Mouse (Mus musculus): ENCODE results near the gene Psmc1. TPM values are rescaled to one million over a fixed set of nuclear protein-coding genes. Genes with fewer than 3 reads are reported as not detected.

Gene Psmc1
- polyA plus RNA-seq, 1 experiment from 2014 or later: 404 TPM

- DNase-seq (ENCODE audit: low spot score): no peak
- no peak overlapping the region for H3K27ac ChIP-seq (ENCODE audit: low read depth, low read length)
- no peaks in the 10 kb centered on the region for H3K9me3 ChIP-seq (ENCODE audit: control insufficient read depth, low read length)
- WGBS: 85% methylated on average over 8 of the region's 8 CpGs
- H3K4me2 ChIP-seq (ENCODE audit: low read depth, low read length, severe bottlenecking): no peak overlapping the region
- H3K4me3 ChIP-seq (ENCODE audit: low read depth, low read length): no peak overlapping the region
- ATAC-seq (replicated peaks; ENCODE audit: low FRiP score): no peak
- 0 out of 2 replicates have a peak, but pooled peaks cover 3% of the 10 kb centered on the region for H3K4me1 ChIP-seq (replicated peaks; ENCODE audit: control insufficient read depth, insufficient read depth, low read length)
- no peaks in the 10 kb centered on the region for H3K27me3 ChIP-seq (ENCODE audit: control insufficient read depth, insufficient read depth, low read length)
- no peaks in the 10 kb centered on the region for H3K36me3 ChIP-seq (ENCODE audit: control insufficient read depth, insufficient read depth, low read length)
- no peak overlapping the region for H3K9ac ChIP-seq (ENCODE audit: low read length)
Measured at GRCm38 (mm10) chr12:100079636-100080286, 30.2 kb upstream of the Psmc1 start.

DNA sequence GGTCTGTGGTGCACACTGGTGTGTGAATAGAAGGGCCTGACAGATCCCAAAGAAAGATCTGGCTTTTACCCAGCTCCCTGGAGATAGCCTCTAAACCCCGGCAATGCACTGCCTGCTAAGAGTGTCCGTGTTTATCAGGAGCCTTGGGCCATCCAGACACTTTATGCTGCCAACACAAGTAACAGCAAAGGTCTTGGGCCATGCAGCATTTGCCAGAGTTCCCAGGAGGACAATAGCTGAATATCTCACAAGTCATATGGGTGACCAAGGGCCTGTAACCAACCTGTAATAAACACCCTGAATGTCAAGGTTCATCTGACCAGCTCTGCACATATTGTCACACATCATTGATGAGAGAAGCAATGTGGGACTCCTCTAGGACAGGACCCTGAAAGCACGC lies 21.9 kb upstream of the Psmc1 start:
- Histone ChIP-seq H3K36me3 (ENCODE audit: control insufficient read depth, insufficient read depth, low read length) (no peaks in the 10 kb centered on the region), H3K4me3 (ENCODE audit: low read depth, low read length) (no peak overlapping the region), H3K9me3 (ENCODE audit: control insufficient read depth, low read length) (no peaks in the 10 kb centered on the region), H3K9ac (ENCODE audit: low read length) (no peak overlapping the region), H3K4me1 (replicated peaks; ENCODE audit: control insufficient read depth, insufficient read depth, low read length) (0 out of 2 replicates have a peak, but pooled peaks cover 3% of the 10 kb centered on the region), H3K4me2 (ENCODE audit: low read depth, low read length, severe bottlenecking) (no peak overlapping the region), H3K27ac (ENCODE audit: low read depth, low read length) (no peak overlapping the region), H3K27me3 (ENCODE audit: control insufficient read depth, insufficient read depth, low read length) (no peaks in the 10 kb centered on the region)
- DNase-seq (ENCODE audit: low spot score): no peak
- 86% methylated on average over 3 of the region's 3 CpGs for WGBS
- no peak for ATAC-seq (replicated peaks; ENCODE audit: low FRiP score)

GRCm38 (mm10) chr12:100089265-100089664 lies 20.7 kb upstream of the Psmc1 start:
- no peak overlapping the region for H3K27ac ChIP-seq (ENCODE audit: low read depth, low read length)
- H3K4me3 ChIP-seq (ENCODE audit: low read depth, low read length): no peak overlapping the region
- no peaks in the 10 kb centered on the region for H3K27me3 ChIP-seq (ENCODE audit: control insufficient read depth, insufficient read depth, low read length)
- WGBS: 89% methylated on average over 5 of the region's 5 CpGs
- no peaks in the 10 kb centered on the region for H3K4me1 ChIP-seq (replicated peaks; ENCODE audit: control insufficient read depth, insufficient read depth, low read length)
- no peak overlapping the region for H3K9ac ChIP-seq (ENCODE audit: low read length)
- no peak for ATAC-seq (replicated peaks; ENCODE audit: low FRiP score)
- no peak overlapping the region for H3K4me2 ChIP-seq (ENCODE audit: low read depth, low read length, severe bottlenecking)
- no peaks in the 10 kb centered on the region for H3K9me3 ChIP-seq (ENCODE audit: control insufficient read depth, low read length)
- H3K36me3 ChIP-seq (ENCODE audit: control insufficient read depth, insufficient read depth, low read length): no peaks in the 10 kb centered on the region
- DNase-seq (ENCODE audit: low spot score): no peak

- Histone ChIP-seq H3K9ac (ENCODE audit: low read length) (no peak overlapping the region), H3K4me1 (replicated peaks; ENCODE audit: control insufficient read depth, insufficient read depth, low read length) (no peaks in the 10 kb centered on the region), H3K36me3 (ENCODE audit: control insufficient read depth, insufficient read depth, low read length) (no peaks in the 10 kb centered on the region), H3K4me2 (ENCODE audit: low read depth, low read length, severe bottlenecking) (no peak overlapping the region), H3K4me3 (ENCODE audit: low read depth, low read length) (no peak overlapping the region), H3K27ac (ENCODE audit: low read depth, low read length) (no peak overlapping the region), H3K27me3 (ENCODE audit: control insufficient read depth, insufficient read depth, low read length) (no peaks in the 10 kb centered on the region), H3K9me3 (ENCODE audit: control insufficient read depth, low read length) (no peaks in the 10 kb centered on the region)
- 90% methylated on average over 4 of the region's 4 CpGs for WGBS
- ATAC-seq (replicated peaks; ENCODE audit: low FRiP score) (no peak), DNase-seq (ENCODE audit: low spot score) (no peak)
Measured at GRCm38 (mm10) chr12:100090750-100091149, 19.2 kb upstream of the Psmc1 start.

GRCm38 (mm10) chr12:100093046-100093445 lies 16.9 kb upstream of the Psmc1 start:
- no peak overlapping the region for H3K4me2 ChIP-seq (ENCODE audit: low read depth, low read length, severe bottlenecking)
- H3K27ac ChIP-seq (ENCODE audit: low read depth, low read length): no peak overlapping the region
- 81% methylated on average over 11 of the region's 11 CpGs for WGBS
- H3K27me3 ChIP-seq (ENCODE audit: control insufficient read depth, insufficient read depth, low read length): no peaks in the 10 kb centered on the region
- H3K36me3 ChIP-seq (ENCODE audit: control insufficient read depth, insufficient read depth, low read length): no peaks in the 10 kb centered on the region
- ATAC-seq (replicated peaks; ENCODE audit: low FRiP score) (no peak), DNase-seq (ENCODE audit: low spot score) (no peak)
- H3K4me3 ChIP-seq (ENCODE audit: low read depth, low read length): no peak overlapping the region
- no peaks in the 10 kb centered on the region for H3K9me3 ChIP-seq (ENCODE audit: control insufficient read depth, low read length)
- no peaks in the 10 kb centered on the region for H3K4me1 ChIP-seq (replicated peaks; ENCODE audit: control insufficient read depth, insufficient read depth, low read length)
- no peak overlapping the region for H3K9ac ChIP-seq (ENCODE audit: low read length)

GRCm38 (mm10) chr12:100099971-100100706 lies 9.8 kb upstream of the Psmc1 start:
- no peaks in the 10 kb centered on the region for H3K9me3 ChIP-seq (ENCODE audit: control insufficient read depth, low read length)
- no peaks in the 10 kb centered on the region for H3K27me3 ChIP-seq (ENCODE audit: control insufficient read depth, insufficient read depth, low read length)
- ATAC-seq (replicated peaks; ENCODE audit: low FRiP score): no peak
- no peak overlapping the region for H3K27ac ChIP-seq (ENCODE audit: low read depth, low read length)
- no peak overlapping the region for H3K4me2 ChIP-seq (ENCODE audit: low read depth, low read length, severe bottlenecking)
- no peaks in the 10 kb centered on the region for H3K4me1 ChIP-seq (replicated peaks; ENCODE audit: control insufficient read depth, insufficient read depth, low read length)
- no peak overlapping the region for H3K4me3 ChIP-seq (ENCODE audit: low read depth, low read length)
- no peak overlapping the region for H3K9ac ChIP-seq (ENCODE audit: low read length)
- H3K36me3 ChIP-seq (ENCODE audit: control insufficient read depth, insufficient read depth, low read length): no peaks in the 10 kb centered on the region
- no peak for DNase-seq (ENCODE audit: low spot score)
- WGBS: 69% methylated on average over 3 of the region's 3 CpGs

DNA sequence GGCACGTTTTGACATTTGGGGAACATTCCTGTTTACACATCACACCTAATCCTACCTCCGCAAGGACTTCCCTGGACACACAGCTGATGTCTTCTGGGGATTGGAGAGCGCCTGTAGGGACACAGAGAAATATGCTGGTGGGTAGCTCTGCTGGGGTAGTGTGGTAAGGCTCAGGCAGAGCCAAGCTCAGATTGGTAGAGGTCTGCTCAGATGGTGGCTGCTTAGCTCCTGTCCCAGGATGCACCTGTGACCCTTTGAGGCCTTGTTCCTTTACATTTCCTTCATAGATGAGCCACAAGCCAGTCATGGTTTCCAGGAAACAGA lies 9.3 kb upstream of the Psmc1 start:
- Histone ChIP-seq H3K9me3 (ENCODE audit: control insufficient read depth, low read length) (no peaks in the 10 kb centered on the region), H3K4me2 (ENCODE audit: low read depth, low read length, severe bottlenecking) (no peak overlapping the region), H3K9ac (ENCODE audit: low read length) (no peak overlapping the region), H3K27me3 (ENCODE audit: control insufficient read depth, insufficient read depth, low read length) (no peaks in the 10 kb centered on the region), H3K4me3 (ENCODE audit: low read depth, low read length) (no peak overlapping the region), H3K36me3 (ENCODE audit: control insufficient read depth, insufficient read depth, low read length) (no peaks in the 10 kb centered on the region), H3K4me1 (replicated peaks; ENCODE audit: control insufficient read depth, insufficient read depth, low read length) (no peaks in the 10 kb centered on the region), H3K27ac (ENCODE audit: low read depth, low read length) (no peak overlapping the region)
- no peak for DNase-seq (ENCODE audit: low spot score)
- no peak for ATAC-seq (replicated peaks; ENCODE audit: low FRiP score)
- 73% methylated on average over 3 of the region's 3 CpGs for WGBS

DNA sequence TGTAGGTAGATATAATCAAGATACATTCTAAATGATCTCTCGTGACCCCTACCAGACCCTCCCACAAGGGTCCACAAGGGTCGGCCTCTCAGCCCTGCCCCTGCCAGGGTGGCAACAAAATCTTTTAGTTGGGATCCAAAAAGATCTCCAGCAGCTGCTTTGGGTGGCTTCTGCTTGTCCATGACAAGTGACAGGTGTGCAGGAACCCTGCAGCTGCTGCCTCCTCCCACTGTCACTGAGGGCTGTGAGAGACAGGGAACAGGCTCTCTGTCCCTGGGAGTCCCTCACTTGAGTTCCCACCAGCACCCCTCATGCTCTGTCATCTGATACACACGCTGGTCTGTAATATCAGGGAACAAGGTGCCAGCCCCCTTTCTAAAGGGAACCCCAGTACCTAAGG lies 8.3 kb upstream of the Psmc1 start:
- DNase-seq (ENCODE audit: low spot score): no peak
- H3K27ac ChIP-seq (ENCODE audit: low read depth, low read length): no peak overlapping the region
- WGBS: 75% methylated on average over 3 of the region's 3 CpGs
- no peaks in the 10 kb centered on the region for H3K36me3 ChIP-seq (ENCODE audit: control insufficient read depth, insufficient read depth, low read length)
- ATAC-seq (replicated peaks; ENCODE audit: low FRiP score): no peak
- H3K9ac ChIP-seq (ENCODE audit: low read length): no peak overlapping the region
- no peaks in the 10 kb centered on the region for H3K27me3 ChIP-seq (ENCODE audit: control insufficient read depth, insufficient read depth, low read length)
- H3K4me2 ChIP-seq (ENCODE audit: low read depth, low read length, severe bottlenecking): no peak overlapping the region
- H3K4me3 ChIP-seq (ENCODE audit: low read depth, low read length): no peak overlapping the region
- H3K4me1 ChIP-seq (replicated peaks; ENCODE audit: control insufficient read depth, insufficient read depth, low read length): no peaks in the 10 kb centered on the region
- H3K9me3 ChIP-seq (ENCODE audit: control insufficient read depth, low read length): no peaks in the 10 kb centered on the region

DNA sequence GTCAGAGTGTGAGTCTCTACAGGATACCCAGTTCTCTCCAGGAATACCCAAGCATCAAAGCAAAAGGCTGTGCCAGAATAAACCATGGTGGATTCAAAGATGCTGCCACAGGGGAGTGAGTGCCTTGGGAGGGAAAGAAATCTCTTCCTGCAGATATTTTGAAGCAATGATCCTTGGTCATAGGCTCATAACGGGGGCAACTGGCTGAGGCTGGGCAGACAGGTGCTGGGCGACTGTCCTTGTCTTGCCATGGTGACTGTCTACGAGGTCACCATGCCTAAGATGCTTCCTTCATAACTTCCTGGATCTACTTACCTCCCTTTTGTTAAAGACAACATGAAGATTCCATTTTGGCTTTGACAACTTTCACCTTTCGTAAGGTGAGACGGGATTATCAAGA lies 5.4 kb upstream of the Psmc1 start:
- no peak overlapping the region for H3K27ac ChIP-seq (ENCODE audit: low read depth, low read length)
- DNase-seq (ENCODE audit: low spot score) (no peak), ATAC-seq (replicated peaks; ENCODE audit: low FRiP score) (no peak)
- H3K4me3 ChIP-seq (ENCODE audit: low read depth, low read length): no peak overlapping the region
- no peaks in the 10 kb centered on the region for H3K36me3 ChIP-seq (ENCODE audit: control insufficient read depth, insufficient read depth, low read length)
- H3K4me2 ChIP-seq (ENCODE audit: low read depth, low read length, severe bottlenecking): no peak overlapping the region
- 93% methylated on average over 5 of the region's 5 CpGs for WGBS
- H3K27me3 ChIP-seq (ENCODE audit: control insufficient read depth, insufficient read depth, low read length): no peaks in the 10 kb centered on the region
- H3K4me1 ChIP-seq (replicated peaks; ENCODE audit: control insufficient read depth, insufficient read depth, low read length): no peaks in the 10 kb centered on the region
- no peaks in the 10 kb centered on the region for H3K9me3 ChIP-seq (ENCODE audit: control insufficient read depth, low read length)
- no peak overlapping the region for H3K9ac ChIP-seq (ENCODE audit: low read length)
